ENCODE assay signal across 9 mouse cellular contexts in the genomic region with DNA sequence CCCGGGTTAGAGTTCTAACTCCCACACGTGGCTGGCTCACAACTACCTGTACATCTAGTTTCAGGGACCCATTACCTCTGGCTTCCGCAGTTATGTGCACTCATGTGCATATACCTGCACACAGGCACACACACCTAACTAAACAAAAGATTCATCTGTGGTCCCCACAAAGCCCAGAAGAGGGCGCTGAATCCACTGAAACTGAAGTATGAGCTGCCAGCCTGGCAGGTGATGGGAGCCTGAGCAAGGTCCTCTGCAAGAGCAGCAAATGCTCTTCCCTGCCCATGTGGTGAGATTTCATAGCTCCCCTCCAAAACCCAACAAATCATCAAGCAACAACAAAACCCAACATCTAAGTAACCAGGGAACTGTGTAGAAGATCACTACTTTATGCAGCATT.
DNase-seq lines count a peak whose midpoint lies in the region; ATAC-seq lines count a peak whose summit lies in the region.
"Had no signal": no experiment of that assay in that cellular context is flagged by ENCODE, and none has a peak within 500 bp of the region (broad histone marks: within the 10 kb centered on the region; RNA-seq: fewer than 3 reads in every experiment).

No protein-coding gene starts in this region.

- no peaks in the 10 kb centered on the region for H3K36me3 ChIP-seq in neural tube, embryonic 11.5 days (ENCODE audit: control insufficient read depth, insufficient read depth, low read length)
- H3K36me3 ChIP-seq in embryonic facial prominence, embryonic 11.5 days (replicated peaks; ENCODE audit: control insufficient read depth, insufficient read depth, low read depth, low read length): no peaks in the 10 kb centered on the region

- H3K4me3 ChIP-seq in neural tube, embryonic 11.5 days (ENCODE audit: low read depth, low read length): no peak overlapping the region
- no peak overlapping the region for H3K4me3 ChIP-seq in embryonic facial prominence, embryonic 11.5 days (ENCODE audit: low read depth, low read length)
- H3K4me3 ChIP-seq: heart, embryonic 10.5 days had no signal

- no peak for ATAC-seq in neural tube, embryonic 11.5 days (ENCODE audit: insufficient read depth, low FRiP score, low TSS enrichment)
- ATAC-seq in embryonic facial prominence, embryonic 11.5 days (replicated peaks; ENCODE audit: insufficient number of reproducible peaks, low FRiP score, low TSS enrichment, low read depth): no peak

- H3K9me3 ChIP-seq in neural tube, embryonic 11.5 days (ENCODE audit: control insufficient read depth, low read length): no peaks in the 10 kb centered on the region
- H3K9me3 ChIP-seq in embryonic facial prominence, embryonic 11.5 days (replicated peaks; ENCODE audit: control insufficient read depth, low read length): no peaks in the 10 kb centered on the region
- H3K9me3 ChIP-seq: heart, embryonic 10.5 days had no signal

- H3K4me1 ChIP-seq in neural tube, embryonic 11.5 days (ENCODE audit: control insufficient read depth, insufficient read depth, low read length): no peaks in the 10 kb centered on the region
- no peaks in the 10 kb centered on the region for H3K4me1 ChIP-seq in embryonic facial prominence, embryonic 11.5 days (ENCODE audit: control insufficient read depth, insufficient read depth, low read length)
- H3K4me1 ChIP-seq: heart, embryonic 10.5 days had no signal

- whole genome bisulfite sequencing in neural tube, embryonic 11.5 days: 71% methylated on average over 4 of the region's 4 CpGs
- 72% methylated on average over 4 of the region's 4 CpGs for WGBS in embryonic facial prominence, embryonic 11.5 days

- H3K27ac ChIP-seq in neural tube, embryonic 11.5 days (ENCODE audit: low read depth, low read length): no peak overlapping the region
- H3K27ac ChIP-seq in embryonic facial prominence, embryonic 11.5 days (replicated peaks; ENCODE audit: low read depth, low read length): no peak overlapping the region
- H3K27ac ChIP-seq: heart, embryonic 10.5 days had no signal

- H3K27me3 ChIP-seq in neural tube, embryonic 11.5 days (ENCODE audit: control insufficient read depth, insufficient read depth, low read length): no peaks in the 10 kb centered on the region
- no peaks in the 10 kb centered on the region for H3K27me3 ChIP-seq in embryonic facial prominence, embryonic 11.5 days (ENCODE audit: control insufficient read depth, insufficient read depth, low read length)

- no peak overlapping the region for H3K4me2 ChIP-seq in neural tube, embryonic 11.5 days (ENCODE audit: low read depth)
- no peak overlapping the region for H3K4me2 ChIP-seq in embryonic facial prominence, embryonic 11.5 days (ENCODE audit: low read depth, low read length)

- DNase-seq in embryo, embryonic 10.5 days (ENCODE audit: low spot score): peak; percentile 30
- no peak for DNase-seq in embryo, embryonic 10 days (ENCODE audit: low spot score)
- DNase-seq in neural tube, embryonic 11.5 days (ENCODE audit: low spot score): peak; percentile 32
- no peak for DNase-seq in neural tube, embryonic 10.5 days (ENCODE audit: extremely low spot score, low spot score)
- peak; percentile 14 for DNase-seq in embryonic facial prominence, embryonic 11.5 days (ENCODE audit: low spot score)
- peak; percentile 9 to 17 for DNase-seq in thymus, postnatal 36 days
- DNase-seq in urinary bladder, adult 18-20 months (ENCODE audit: low spot score in 2 of 2): no peak
- no peak for DNase-seq in heart, adult 11 months

- H3K9ac ChIP-seq in neural tube, embryonic 11.5 days (ENCODE audit: low read length): no peak overlapping the region
- no peak overlapping the region for H3K9ac ChIP-seq in embryonic facial prominence, embryonic 11.5 days (replicated peaks; ENCODE audit: low read length)

Comparison
In these comparisons a context has a peak if more than half of its experiments do, and no peak if none do; other contexts are left out.
1. DNase-seq: peak in embryo, embryonic 10.5 days (single experiment), neural tube, embryonic 11.5 days (single experiment), embryonic facial prominence, embryonic 11.5 days (single experiment) and thymus, postnatal 36 days (2 of 2); none in embryo, embryonic 10 days (single experiment), neural tube, embryonic 10.5 days (single experiment), urinary bladder, adult 18-20 months (0 of 2) and heart, adult 11 months (single experiment).